Mouse (Mus musculus) G1E (cell line): ENCODE results near the gene Pde4a. TPM values are rescaled to one million over a fixed set of nuclear protein-coding genes. Genes with fewer than 3 reads are reported as not detected.

Experiments
- ATAC-seq: 2 replicates; pipeline ENCODE4 v1.8.0; 2016; ENCODE audit warnings: mild to moderate bottlenecking; ENCODE audit not compliant: insufficient number of reproducible peaks, poor library complexity, low FRiP score, severe bottlenecking; ENCODE audit errors: extremely low read depth
- DNase-seq: peaks from one replicate; pipeline ENCODE4 v3.0.0; 2012; ENCODE audit warnings: low spot score
- H3K27me3 ChIP-seq: 2 replicates; pipeline ENCODE4 v1.6.1; 2012; ENCODE audit warnings: mild to moderate bottlenecking, low read length, inconsistent platforms; ENCODE audit not compliant: insufficient read depth
- H3K36me3 ChIP-seq: replicated peaks from 2 replicates; pipeline ENCODE3; 2012; ENCODE audit warnings: mild to moderate bottlenecking, inconsistent platforms
- H3K4me1 ChIP-seq: 2 replicates; pipeline ENCODE4 v1.6.1; 2012; ENCODE audit warnings: low read depth, low read length, inconsistent platforms, mixed read lengths; ENCODE audit not compliant: insufficient read depth
- H3K4me3 ChIP-seq: 2 replicates; pipeline ENCODE4 v1.5.1; 2012; ENCODE audit warnings: low read depth, mild to moderate bottlenecking, inconsistent platforms, low read length, moderate library complexity, mixed read lengths
- H3K9me3 ChIP-seq: replicated peaks from 2 replicates; pipeline ENCODE4 v1.6.1; 2012; ENCODE audit warnings: inconsistent platforms
- CTCF ChIP-seq: IDR thresholded peaks from 2 replicates; pipeline ENCODE4 v1.5.1; 2012; ENCODE audit warnings: low read depth, low read length, inconsistent platforms, mixed read lengths
- GATA1 ChIP-seq: IDR thresholded peaks from 2 replicates; pipeline ENCODE4 v1.6.1; 2012; ENCODE audit warnings: borderline replicate concordance, low read length, inconsistent platforms, mixed read lengths
- GATA2 ChIP-seq: IDR thresholded peaks from 2 replicates; pipeline ENCODE4 v1.6.1; 2012; ENCODE audit warnings: low read depth, low read length, inconsistent platforms, borderline replicate concordance
- POLR2AphosphoS5 ChIP-seq: IDR thresholded peaks from 2 replicates; pipeline ENCODE4 v1.6.1; 2012; ENCODE audit warnings: low read depth, low read length, inconsistent platforms; ENCODE audit not compliant: insufficient replicate concordance
- TAL1 ChIP-seq: conservative IDR thresholded peaks from 2 replicates; pipeline ENCODE4 v1.6.1; 2012; ENCODE audit warnings: low read depth, low read length, inconsistent platforms, mixed read lengths
- polyA plus RNA-seq: library from polyadenylated mRNA; stranded (reverse); fragments of >175 nt; gene quantifications from 2 replicates; pipeline ENCODE4 v1.2.3, GENCODE M21; 2012
- total RNA-seq, 2 experiments: library from RNA; stranded (forward) in 1 of 2; stranded (reverse) in 1 of 2; fragments of 200-1000 nt in 1 of 2; fragments of >200 nt in 1 of 2; fragmentation: Nextera tagmentation in 1 of 2; gene quantifications; 2 replicates each; pipeline ENCODE4 v1.2.3; 2014 to 2017

Gene Pde4a
- total and polyA plus RNA-seq, 3 experiments: 1.5 to 2.5 (median 1.7) TPM

DNA sequence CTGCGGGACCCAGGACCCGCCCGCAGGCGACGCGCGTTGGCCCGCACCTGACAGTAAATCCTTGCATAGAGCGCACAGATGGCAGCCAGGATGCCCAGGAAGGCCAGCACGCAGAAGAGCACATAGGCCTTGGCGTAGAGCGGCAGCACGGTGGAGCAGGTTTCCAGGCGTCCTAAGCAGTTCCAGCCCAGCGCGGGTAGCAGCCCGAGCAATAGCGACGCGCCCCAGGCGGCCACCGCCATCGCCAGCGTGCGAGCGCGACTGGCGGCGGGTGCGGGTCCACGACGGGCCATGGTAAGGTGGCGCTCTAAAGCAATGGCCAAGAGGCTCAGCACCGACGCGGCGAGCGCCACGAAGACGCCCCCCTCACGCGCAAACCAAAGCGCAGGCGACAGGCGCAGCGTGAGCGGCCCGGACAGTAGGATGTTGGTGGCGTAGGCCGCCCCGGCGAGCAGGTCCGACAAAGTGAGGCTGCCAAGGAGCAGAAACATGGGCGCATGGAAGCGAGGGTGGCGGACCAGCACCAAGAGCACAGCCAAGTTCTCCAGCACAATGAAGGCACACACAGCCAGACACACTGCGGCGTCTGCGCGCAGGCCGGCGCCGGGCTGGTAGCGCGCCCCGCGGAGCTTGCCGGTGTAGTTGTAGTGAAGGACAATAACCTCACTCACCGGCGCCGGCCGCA, 79.1 kb downstream of the Pde4a start:
- TF ChIP-seq GATA2: no peak
- TF ChIP-seq TAL1: no peak
- TF ChIP-seq POLR2AphosphoS5: no peak
- TF ChIP-seq GATA1: no peak
- TF ChIP-seq CTCF: no peak
- Histone ChIP-seq H3K4me3 (peak overlapping the region; percentile 1; the same call in 1 of the 2 replicates), H3K27me3 (peaks cover 41% of the 10 kb centered on the region), H3K36me3 (peaks cover 12% of the 10 kb centered on the region), H3K4me1 (peaks cover 35% of the 10 kb centered on the region), H3K9me3 (peaks cover 13% of the 10 kb centered on the region)
- ATAC-seq: no peak
- DNase-seq: no peak

DNA sequence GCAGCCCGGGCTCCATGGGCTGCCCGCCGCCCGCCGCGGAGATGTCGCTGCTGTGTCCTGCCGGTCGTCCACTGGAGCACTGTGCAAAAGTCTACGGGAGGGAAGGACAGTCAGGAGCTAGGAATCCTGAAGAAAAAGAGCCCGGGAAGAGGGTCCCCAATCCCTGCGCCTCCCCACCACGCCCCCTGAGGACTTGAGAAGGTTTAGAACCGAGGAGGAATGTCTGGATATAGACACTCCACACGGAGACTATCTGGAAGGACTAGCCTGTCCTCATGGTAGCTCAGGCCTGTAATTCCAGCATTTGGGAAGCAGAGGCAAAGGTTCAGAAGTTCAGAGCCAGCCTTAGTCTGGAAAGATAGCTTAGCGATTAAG, 79.6 kb downstream of the Pde4a start:
- Histone ChIP-seq H3K27me3 (peaks cover 47% of the 10 kb centered on the region), H3K4me3 (peak overlapping the region; percentile 1; the same call in 1 of the 2 replicates), H3K9me3 (peaks cover 13% of the 10 kb centered on the region), H3K4me1 (peaks cover 35% of the 10 kb centered on the region), H3K36me3 (peaks cover 12% of the 10 kb centered on the region)
- TF ChIP-seq CTCF: no peak
- TF ChIP-seq GATA1: no peak
- no peak for TF ChIP-seq TAL1
- no peak for TF ChIP-seq POLR2AphosphoS5
- no peak for TF ChIP-seq GATA2
- ATAC-seq (no peak), DNase-seq (no peak)

DNA sequence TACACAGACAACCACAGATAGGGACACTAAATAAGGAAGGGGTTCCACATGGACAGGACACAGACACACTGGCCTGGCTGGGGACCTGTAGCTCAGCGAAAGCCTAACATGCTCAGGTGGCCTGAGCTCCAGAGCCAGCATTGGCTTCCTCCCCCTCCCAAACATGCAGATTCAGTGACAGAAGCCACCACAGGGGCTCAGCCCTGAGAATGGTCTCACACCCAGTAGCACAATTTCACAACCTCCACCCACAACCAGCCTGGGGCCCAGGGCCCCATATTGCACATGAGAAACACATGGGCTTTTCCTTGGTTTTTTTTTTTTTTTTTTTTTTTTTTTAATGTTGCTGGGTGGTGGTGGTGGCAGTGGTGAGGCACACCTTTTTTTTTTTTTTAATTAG, 80.8 kb downstream of the Pde4a start:
- peaks cover 13% of the 10 kb centered on the region for H3K9me3 ChIP-seq
- peaks cover 7% of the 10 kb centered on the region for H3K36me3 ChIP-seq
- no peak for ATAC-seq
- H3K4me3 ChIP-seq: no peak overlapping the region; the same call in 1 of the 2 replicates
- peaks cover 34% of the 10 kb centered on the region for H3K4me1 ChIP-seq
- peaks cover 59% of the 10 kb centered on the region for H3K27me3 ChIP-seq
- no peak for TF ChIP-seq CTCF
- TF ChIP-seq GATA1: no peak
- no peak for TF ChIP-seq TAL1
- TF ChIP-seq POLR2AphosphoS5: no peak
- TF ChIP-seq GATA2: no peak
- DNase-seq: no peak

DNA sequence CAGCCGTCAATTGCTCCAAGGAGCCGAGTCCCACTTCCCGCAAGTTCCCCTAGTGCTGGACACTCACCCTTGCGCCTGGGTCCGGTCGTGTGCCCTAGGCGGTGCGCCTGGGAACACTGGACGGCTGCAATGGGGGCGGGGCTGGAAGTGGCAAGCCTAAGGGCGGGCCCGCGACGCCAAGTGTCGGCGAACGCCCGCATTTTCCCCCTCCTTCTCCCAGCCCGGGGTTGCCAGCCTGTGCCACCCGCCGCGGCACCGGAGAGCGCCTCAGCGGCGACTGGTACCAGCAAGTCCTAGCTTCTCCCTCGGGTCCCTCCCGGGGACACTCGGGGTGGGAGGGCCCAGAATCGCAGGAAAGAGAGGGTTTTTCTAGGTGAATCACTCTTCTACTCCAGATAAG, 82.8 kb downstream of the Pde4a start, which contains the start of gene S1pr5:
S1pr5 (minus strand) TSS at position 118 of the 400 bp plus-strand sequence.
- no peak within 1 kb of the TSS for H3K4me3 ChIP-seq
- H3K36me3 ChIP-seq: no peaks in the 10 kb centered on the region
- no peak for DNase-seq
- ATAC-seq: no peak
- TF ChIP-seq TAL1 (no peak), GATA1 (no peak), POLR2AphosphoS5 (no peak), GATA2 (no peak), CTCF (no peak)
- peaks cover 13% of the 10 kb centered on the region for H3K9me3 ChIP-seq
- peaks cover 79% of the 10 kb centered on the region for H3K27me3 ChIP-seq
- H3K4me1 ChIP-seq: peaks cover 33% of the 10 kb centered on the region

DNA sequence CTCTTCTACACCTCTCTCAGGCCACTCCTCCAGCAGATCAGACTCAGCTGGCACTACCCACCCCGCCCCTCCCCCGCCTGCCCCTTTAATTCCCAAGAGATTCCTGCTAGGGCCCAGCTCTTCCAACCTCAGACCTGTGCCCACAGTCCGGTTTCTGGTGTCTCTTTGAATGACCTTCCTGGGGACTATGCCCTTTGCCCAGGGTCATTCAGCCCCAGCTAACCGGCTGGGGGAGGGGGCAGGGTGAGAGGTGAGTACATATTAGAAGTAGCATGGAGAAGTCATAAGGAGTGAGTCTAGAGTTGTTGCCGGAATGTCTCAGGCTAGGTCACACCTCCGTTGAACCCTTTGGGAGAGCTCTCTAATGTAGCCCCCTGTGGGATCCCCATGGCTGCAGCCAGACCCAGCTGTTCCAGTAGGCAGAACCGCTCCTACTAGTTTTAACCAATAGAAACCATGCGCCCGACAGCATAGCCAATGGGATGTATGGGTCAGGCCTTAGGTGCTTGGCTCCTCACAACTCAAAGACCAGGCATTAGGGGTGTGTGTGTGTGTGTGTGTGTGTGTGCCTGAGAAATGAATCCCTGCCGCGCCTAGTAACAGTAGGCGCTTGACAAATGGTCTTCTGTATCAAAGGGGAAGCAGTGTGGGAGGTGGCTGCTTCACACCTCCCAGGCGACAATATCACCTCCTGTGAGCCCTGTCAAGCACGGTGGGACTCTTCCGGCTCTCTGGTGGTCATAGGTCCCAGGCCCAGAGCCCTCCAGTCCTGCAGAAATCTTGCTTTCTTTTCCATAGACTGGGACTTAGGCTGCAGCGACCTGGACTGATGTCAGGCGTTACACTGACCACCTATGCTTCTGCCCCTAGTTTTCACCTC, 84.4 kb downstream of the Pde4a start:
- peaks cover 28% of the 10 kb centered on the region for H3K4me1 ChIP-seq
- no peak for DNase-seq
- no peak for ATAC-seq
- TF ChIP-seq CTCF (no peak), TAL1 (no peak), GATA1 (no peak), POLR2AphosphoS5 (no peak), GATA2 (no peak)
- H3K4me3 ChIP-seq: no peak overlapping the region
- H3K27me3 ChIP-seq: peaks cover 77% of the 10 kb centered on the region
- H3K36me3 ChIP-seq: no peaks in the 10 kb centered on the region
- H3K9me3 ChIP-seq: peaks cover under 1% of the 10 kb centered on the region

GRCm38 (mm10) chr9:21250509-21250908, 85.0 kb downstream of the Pde4a start:
- no peak for TF ChIP-seq CTCF
- TF ChIP-seq POLR2AphosphoS5: no peak
- TF ChIP-seq TAL1: no peak
- TF ChIP-seq GATA1: no peak
- no peak for TF ChIP-seq GATA2
- Histone ChIP-seq H3K27me3 (peaks cover 72% of the 10 kb centered on the region), H3K4me3 (no peak overlapping the region), H3K4me1 (peaks cover 29% of the 10 kb centered on the region), H3K36me3 (no peaks in the 10 kb centered on the region), H3K9me3 (no peaks in the 10 kb centered on the region)
- ATAC-seq: no peak
- DNase-seq: no peak
